Mouse (Mus musculus): ENCODE data around the gene Rhox3g.
"Not testable (repeated sequence)": the region's sequence is repeated elsewhere in the genome, so short reads cannot be mapped to it uniquely, and the experiment has no call there.

Rhox3g gene

GRCm38 (mm10) chrX:37628512-37628911 is at the start of gene Rhox3g:
TSS of gene Rhox3g (minus strand) at chrX:37628612.
- DNase-seq, result not testable (repeated sequence)

DNA sequence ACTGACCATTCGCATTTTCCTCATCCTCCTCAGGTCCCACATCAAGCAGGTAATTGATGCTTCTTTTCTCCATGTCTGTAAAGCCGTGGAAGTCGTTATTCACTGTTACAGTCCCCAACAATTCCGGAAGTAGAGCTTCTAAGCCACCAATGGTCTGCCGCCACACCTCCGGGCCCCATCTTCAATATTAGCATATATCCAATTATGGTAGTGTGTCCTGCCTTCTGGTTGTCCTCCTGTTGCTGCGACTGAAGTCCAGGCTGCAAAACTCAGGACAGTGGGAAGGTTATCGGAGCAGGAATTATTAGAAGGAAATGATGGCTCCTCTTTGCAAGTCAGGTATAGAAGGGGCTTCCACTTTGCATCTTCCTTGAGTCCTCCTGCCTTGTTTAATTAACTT is 44.8 kb upstream of the Rhox3g start, which contains the start of gene Rhox2h:
Gene Rhox2h, minus strand, starts transcription at position 101 of the 400 bp plus-strand sequence.
- not testable (repeated sequence) for DNase-seq

DNA sequence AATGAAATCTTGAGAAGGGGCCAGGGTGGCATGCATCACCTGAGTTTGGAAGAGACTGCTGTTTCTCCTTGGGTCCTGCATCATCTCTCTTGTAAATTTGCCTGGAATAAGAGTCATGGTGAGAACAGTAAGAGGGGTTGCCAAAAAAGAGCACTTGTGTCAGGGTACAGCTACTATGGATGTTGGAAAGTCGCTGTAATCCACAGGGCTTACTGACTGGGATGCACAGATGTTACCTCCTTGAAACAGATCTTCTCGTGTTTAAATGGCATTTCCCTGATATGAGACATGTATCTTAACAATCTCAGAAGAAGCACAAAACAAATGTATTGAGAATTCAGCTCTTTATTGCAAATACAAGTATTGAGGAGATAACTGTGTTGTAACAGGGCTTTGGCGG is 40.3 kb upstream of the Rhox3g start, which contains the start of gene Rhox3h:
Gene Rhox3h, minus strand, starts transcription at position 101 of the 400 bp plus-strand sequence.
- not testable (repeated sequence) for DNase-seq

- DNase-seq, result not testable (repeated sequence)
These were observed 22.8 kb upstream of the Rhox3g start, which contains the start of gene Rhox4g for GRCm38 (mm10) chrX:37651227-37651626. TSS of gene Rhox4g (minus strand) at chrX:37651327.

DNA sequence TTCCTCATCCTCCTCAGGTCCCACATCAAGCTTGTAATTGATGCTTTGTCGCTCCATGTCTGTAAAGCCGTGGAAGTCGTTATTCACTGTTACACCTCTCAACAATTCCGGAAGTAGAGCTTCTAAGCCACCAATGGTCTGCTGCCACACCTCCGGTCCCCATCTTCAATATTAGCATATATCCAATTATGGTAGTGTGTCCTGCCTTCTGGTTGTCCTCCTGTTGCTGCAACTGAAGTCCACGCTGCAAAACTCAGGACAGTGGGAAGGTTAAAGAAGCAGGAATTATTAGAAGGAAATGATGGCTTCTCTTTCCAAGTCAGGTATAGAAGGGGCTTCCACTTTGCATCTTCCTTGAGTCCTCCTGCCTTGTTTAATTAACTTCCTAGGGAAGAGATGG is 15.0 kb upstream of the Rhox3g start, which contains the start of gene Rhox2g:
Gene Rhox2g, minus strand, starts transcription at position 101 of the 400 bp plus-strand sequence.
- not testable (repeated sequence) for DNase-seq

- not testable (repeated sequence) for DNase-seq
These were observed 20.8 kb downstream of the Rhox3g start, which contains the start of gene Rhox4f for GRCm38 (mm10) chrX:37607604-37608003. TSS of gene Rhox4f (minus strand) at chrX:37607704.

DNA sequence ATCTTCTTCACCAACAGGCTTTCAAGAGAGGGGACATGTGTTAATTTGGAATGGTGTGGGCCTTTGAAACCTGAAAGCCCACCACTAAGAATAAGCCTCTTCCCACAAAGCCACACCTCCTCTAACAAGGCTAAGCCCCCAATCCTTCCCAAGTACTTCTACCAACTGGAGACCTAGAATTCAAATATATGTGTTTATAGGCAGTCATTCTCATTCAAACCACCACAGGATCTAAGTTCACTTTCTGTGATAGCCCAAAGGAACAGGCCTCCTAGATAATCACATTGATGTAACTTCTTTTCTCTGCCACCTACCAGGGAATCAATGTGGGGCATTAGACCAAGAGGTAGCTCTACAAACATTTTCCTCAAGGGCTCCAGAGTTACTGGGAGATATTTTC is 47.7 kb downstream of the Rhox3g start, which contains the start of gene Rhox3f:
Gene Rhox3f, plus strand, starts transcription at position 301 of the 400 bp plus-strand sequence.
- not testable (repeated sequence) for DNase-seq
